Mouse (Mus musculus) C2C12 (cell line): ENCODE results near the gene Hoxb8. TPM values are rescaled to one million over a fixed set of nuclear protein-coding genes. Genes with fewer than 3 reads are reported as not detected.

Experiments
- H3K27me3 ChIP-seq: one replicate; pipeline ENCODE4 v1.6.1; 2011; ENCODE audit not compliant: control insufficient read depth, insufficient read depth, insufficient read length
- H3K36me3 ChIP-seq: one replicate; pipeline ENCODE4 v1.6.1; 2011; ENCODE audit not compliant: control insufficient read depth, insufficient read depth
- H3K4me3 ChIP-seq: one replicate; pipeline ENCODE4 v1.5.1; 2011; ENCODE audit warnings: mild to moderate bottlenecking, control low read depth; ENCODE audit not compliant: poor library complexity, insufficient read depth, severe bottlenecking
- H3K79me2 ChIP-seq: one replicate; pipeline ENCODE4 v1.6.1; 2011; ENCODE audit not compliant: control insufficient read depth, insufficient read depth
- H3K79me3 ChIP-seq: one replicate; pipeline ENCODE4 v1.6.1; 2011; ENCODE audit warnings: low read depth, control low read depth
- H3ac ChIP-seq: one replicate; pipeline ENCODE3; 2011; ENCODE audit warnings: low read depth; ENCODE audit not compliant: control insufficient read depth, insufficient read length
- CEBPB ChIP-seq: IDR thresholded peaks from one replicate; pipeline ENCODE4 v1.6.1; 2011; ENCODE audit warnings: low read depth, mild to moderate bottlenecking, control low read depth, moderate library complexity
- CTCF ChIP-seq: IDR thresholded peaks from one replicate; pipeline ENCODE4 v1.5.1; 2011; ENCODE audit not compliant: control insufficient read depth, insufficient read depth, insufficient read length
- FOSL1 ChIP-seq: IDR thresholded peaks from one replicate; pipeline ENCODE4 v1.8.0; 2011; ENCODE audit warnings: mild to moderate bottlenecking, low read length; ENCODE audit not compliant: poor library complexity, insufficient read depth, severe bottlenecking
- MAX ChIP-seq: IDR thresholded peaks from one replicate; pipeline ENCODE4 v1.6.1; 2011; ENCODE audit warnings: mild to moderate bottlenecking, control low read depth
- MYOD1 ChIP-seq: IDR thresholded peaks from one replicate; pipeline ENCODE4 v1.6.1; 2011; ENCODE audit warnings: low read depth; ENCODE audit not compliant: control insufficient read depth, insufficient read length
- MYOG ChIP-seq: IDR thresholded peaks from one replicate; pipeline ENCODE4 v1.6.1; 2011; ENCODE audit not compliant: control insufficient read depth, insufficient read length; ENCODE audit errors: extremely low read depth
- USF1 ChIP-seq: IDR thresholded peaks from one replicate; pipeline ENCODE4 v1.6.1; 2011; ENCODE audit warnings: low read depth, mild to moderate bottlenecking, control low read depth, moderate library complexity
- polyA plus RNA-seq: library from polyadenylated mRNA; unstranded; fragments of >200 nt; fragmentation: generic; extraction: Trizol; gene quantifications from one replicate; pipeline ENCODE4 v1.2.1, GENCODE M21; 2012; ENCODE audit warnings: missing spikeins

The Hoxb8 gene
- polyA plus RNA-seq, 1 experiment, result 0.02 TPM

DNA sequence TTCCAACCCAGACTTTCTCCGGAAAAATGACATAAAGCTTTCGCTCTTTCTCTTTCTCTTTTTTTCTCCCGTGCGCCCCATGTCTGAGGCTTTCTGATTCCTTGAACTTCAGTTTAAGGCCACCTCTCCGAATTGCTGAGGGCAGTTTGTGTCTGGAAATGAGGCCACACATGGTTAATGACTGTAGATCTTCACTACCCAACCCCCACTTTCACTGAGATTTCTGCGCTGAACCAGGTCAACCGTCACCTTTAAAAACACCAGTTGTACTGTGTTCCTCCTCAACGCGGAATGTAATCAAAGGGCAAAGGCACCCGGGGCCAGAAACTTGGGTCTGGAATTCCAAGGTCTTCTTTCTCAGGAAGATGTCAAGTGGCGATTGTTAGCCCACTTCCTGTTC lies 27.5 kb upstream of the Hoxb8 start:
- peaks cover 79% of the 10 kb centered on the region for H3K27me3 ChIP-seq
- no peak overlapping the region for H3K4me3 ChIP-seq

DNA sequence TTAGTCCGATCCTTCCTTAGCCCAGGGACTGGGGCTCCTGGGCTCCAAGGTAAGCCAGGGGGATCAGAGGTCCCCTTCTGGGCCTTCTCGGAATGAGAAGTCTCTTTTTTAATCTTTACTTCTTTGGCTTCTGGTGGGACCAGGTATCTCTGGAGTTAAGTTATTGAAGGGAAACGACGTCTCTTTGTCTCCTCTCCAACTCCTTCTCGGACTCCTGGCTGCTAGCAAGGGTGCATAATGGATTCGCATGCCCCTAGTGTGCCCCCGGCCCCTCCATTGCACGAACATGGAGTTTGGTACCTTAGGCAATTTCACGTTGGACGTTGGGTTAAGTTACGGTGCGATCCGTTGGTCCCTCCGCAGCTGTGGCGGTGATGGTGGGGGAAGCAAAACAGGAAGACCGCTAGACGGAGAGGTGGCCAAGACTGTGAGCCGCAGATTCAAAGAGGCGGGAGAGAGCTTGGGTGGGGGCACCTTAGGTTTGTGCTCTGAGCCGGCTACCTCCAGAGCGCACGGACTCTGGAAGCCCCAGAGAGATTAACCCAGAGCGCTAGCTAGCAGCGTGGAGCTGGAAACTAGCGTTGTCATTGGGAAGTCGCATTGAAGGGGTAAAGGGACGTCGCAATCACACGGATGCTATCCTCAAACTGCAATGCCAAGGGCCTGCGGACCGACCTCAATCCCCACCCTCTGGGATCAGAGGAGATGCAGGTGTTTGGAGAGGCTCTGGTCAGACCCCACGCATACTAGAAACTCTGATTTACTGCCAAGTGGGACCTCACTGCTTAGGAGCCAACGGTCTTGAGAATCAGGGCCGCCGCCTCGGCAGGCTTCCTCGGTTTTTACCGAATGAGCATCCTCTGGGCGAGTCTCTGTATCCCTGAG lies 26.4 kb upstream of the Hoxb8 start:
- H3K4me3 ChIP-seq, result no peak overlapping the region
- no peaks in the 10 kb centered on the region for H3K79me3 ChIP-seq
- no peak overlapping the region for H3ac ChIP-seq
- H3K36me3 ChIP-seq, result no peaks in the 10 kb centered on the region
- no peaks in the 10 kb centered on the region for H3K79me2 ChIP-seq
- TF ChIP-seq MYOG, result no peak
- no peak for TF ChIP-seq CTCF
- no peak for TF ChIP-seq USF1
- peaks cover 74% of the 10 kb centered on the region for H3K27me3 ChIP-seq

More for the DNA sequence above, 27.5 kb upstream of the Hoxb8 start:
- H3K36me3 ChIP-seq, result no peaks in the 10 kb centered on the region
- H3K79me3 ChIP-seq, result no peaks in the 10 kb centered on the region
- TF ChIP-seq FOSL1 (no peak), MAX (no peak), MYOD1 (no peak), USF1 (no peak), CEBPB (no peak), CTCF (no peak), MYOG (no peak)
- no peaks in the 10 kb centered on the region for H3K79me2 ChIP-seq
- no peak overlapping the region for H3ac ChIP-seq

- Histone ChIP-seq H3K4me3 (no peak overlapping the region), H3K79me2 (no peaks in the 10 kb centered on the region), H3K27me3 (peaks cover 73% of the 10 kb centered on the region), H3K36me3 (no peaks in the 10 kb centered on the region), H3ac (no peak overlapping the region), H3K79me3 (no peaks in the 10 kb centered on the region)
- TF ChIP-seq MYOG (no peak), CTCF (no peak), MYOD1 (no peak), USF1 (no peak), FOSL1 (no peak), CEBPB (no peak), MAX (no peak)
Observed at GRCm38 (mm10) chr11:96255996-96256445, 25.7 kb upstream of the Hoxb8 start.

GRCm38 (mm10) chr11:96257141-96257540 lies 24.6 kb upstream of the Hoxb8 start:
- peaks cover 71% of the 10 kb centered on the region for H3K27me3 ChIP-seq
- H3K79me2 ChIP-seq, result no peaks in the 10 kb centered on the region
- no peaks in the 10 kb centered on the region for H3K79me3 ChIP-seq
- no peaks in the 10 kb centered on the region for H3K36me3 ChIP-seq
- no peak for TF ChIP-seq CTCF
- no peak for TF ChIP-seq USF1
- TF ChIP-seq MAX, result no peak
- TF ChIP-seq MYOD1, result no peak
- H3K4me3 ChIP-seq, result no peak overlapping the region
- H3ac ChIP-seq, result no peak overlapping the region

- no peak overlapping the region for H3ac ChIP-seq
- TF ChIP-seq MYOG (no peak), MYOD1 (no peak), USF1 (no peak), CTCF (no peak), MAX (no peak), CEBPB (no peak), FOSL1 (no peak)
- no peaks in the 10 kb centered on the region for H3K79me3 ChIP-seq
- H3K27me3 ChIP-seq, result peaks cover 71% of the 10 kb centered on the region
- H3K4me3 ChIP-seq, result no peak overlapping the region
- no peaks in the 10 kb centered on the region for H3K36me3 ChIP-seq
- no peaks in the 10 kb centered on the region for H3K79me2 ChIP-seq
Observed at GRCm38 (mm10) chr11:96259038-96259437, 22.7 kb upstream of the Hoxb8 start.

- Histone ChIP-seq H3ac (no peak overlapping the region), H3K36me3 (no peaks in the 10 kb centered on the region), H3K27me3 (peaks cover 71% of the 10 kb centered on the region), H3K4me3 (no peak overlapping the region), H3K79me2 (no peaks in the 10 kb centered on the region), H3K79me3 (no peaks in the 10 kb centered on the region)
- TF ChIP-seq MYOG, result no peak
- TF ChIP-seq FOSL1, result no peak
- no peak for TF ChIP-seq CTCF
- TF ChIP-seq MYOD1, result no peak
- no peak for TF ChIP-seq CEBPB
- TF ChIP-seq MAX, result no peak
Observed at GRCm38 (mm10) chr11:96259511-96259910, 22.2 kb upstream of the Hoxb8 start.
